Mouse (Mus musculus) layer of hippocampus, adult 8-10 months (tissue): Measurements from ENCODE around the gene 5031439G07Rik. TPM values are rescaled to one million over a fixed set of nuclear protein-coding genes. Genes with fewer than 3 reads are reported as not detected.
A peak's percentile ranks its signal among the peaks of the same experiment; 100 is the strongest.
"Not testable (repeated sequence)": the region's sequence is repeated elsewhere in the genome, so short reads cannot be mapped to it uniquely, and the experiment has no call there.

Experiments used
- DNase-seq, 2 experiments: peaks; one replicate each; pipeline ENCODE4 v3.0.0; 2022; ENCODE audit warnings: low spot score in 2 of 2
- total RNA-seq, 4 experiments: library from RNA; stranded (reverse); gene quantifications; 2 replicates each; pipeline ENCODE4 v1.2.4; 2022

The 5031439G07Rik gene
- total RNA-seq, 4 experiments from 2014 or later, result 89.6 to 93.1 (median 92.6) TPM

- DNase-seq, result peak; percentile 74 to 76
Measured at GRCm38 (mm10) chr15:84957851-84958250, 30.5 kb downstream of the 5031439G07Rik start.

GRCm38 (mm10) chr15:84953259-84953658 lies 35.1 kb downstream of the 5031439G07Rik start:
- DNase-seq, result no peak

- peak in 1 of 2 experiments; percentile 66 for DNase-seq
Measured at GRCm38 (mm10) chr15:84950053-84950452, 38.3 kb downstream of the 5031439G07Rik start.

GRCm38 (mm10) chr15:84948990-84949389 lies 39.4 kb downstream of the 5031439G07Rik start:
- no peak for DNase-seq

GRCm38 (mm10) chr15:84944319-84944718 lies 44.0 kb downstream of the 5031439G07Rik start:
- no peak for DNase-seq

GRCm38 (mm10) chr15:84942647-84943285 lies 45.6 kb downstream of the 5031439G07Rik start:
- peak in 1 of 2 experiments; percentile 70 for DNase-seq

- no peak for DNase-seq
Measured at GRCm38 (mm10) chr15:84940102-84940501, 48.2 kb downstream of the 5031439G07Rik start.

- DNase-seq, result no peak
Measured at GRCm38 (mm10) chr15:84934901-84935300, 53.5 kb downstream of the 5031439G07Rik start.

- no peak for DNase-seq
Measured at GRCm38 (mm10) chr15:84932351-84932750, 56.0 kb downstream of the 5031439G07Rik start.

- DNase-seq, result no peak
Measured at GRCm38 (mm10) chr15:84925495-84926018, 62.8 kb downstream of the 5031439G07Rik start.

- DNase-seq, result no peak
Measured at GRCm38 (mm10) chr15:84924781-84925315, 63.5 kb downstream of the 5031439G07Rik start.

GRCm38 (mm10) chr15:84923508-84924181 lies 64.7 kb downstream of the 5031439G07Rik start:
- no peak for DNase-seq

GRCm38 (mm10) chr15:84922884-84923507 lies 65.4 kb downstream of the 5031439G07Rik start, which contains the start of gene Nup50:
Gene Nup50 (plus strand): TSS chr15:84923411.
- peak; percentile 99 to 100 for DNase-seq

GRCm38 (mm10) chr15:84919938-84920337 lies 68.4 kb downstream of the 5031439G07Rik start, which contains the start of gene Gm29666:
Gene Gm29666 (minus strand): TSS chr15:84920038.
- DNase-seq, result no peak

GRCm38 (mm10) chr15:84913201-84913600 lies 75.2 kb downstream of the 5031439G07Rik start:
- no peak for DNase-seq

GRCm38 (mm10) chr15:84903843-84904385 lies 84.4 kb downstream of the 5031439G07Rik start:
- DNase-seq, result no peak

GRCm38 (mm10) chr15:84898077-84898476 lies 90.3 kb downstream of the 5031439G07Rik start:
- peak in 1 of 2 experiments; percentile 16 for DNase-seq

- DNase-seq, result no peak
Measured at GRCm38 (mm10) chr15:84896664-84897063, 91.7 kb downstream of the 5031439G07Rik start.

GRCm38 (mm10) chr15:84896216-84896615 lies 92.1 kb downstream of the 5031439G07Rik start:
- not testable (repeated sequence) for DNase-seq
